Mouse (Mus musculus) cerebellum, adult 9-10 months (tissue): ENCODE measurements around the gene Cyp2e1.
"Not testable (repeated sequence)": the region's sequence is repeated elsewhere in the genome, so short reads cannot be mapped to it uniquely, and the experiment has no call there.

ENCODE experiments used
- DNase-seq: peaks from one replicate; pipeline ENCODE4 v3.0.0; 2022

Gene Cyp2e1

GRCm38 (mm10) chr7:140763447-140764020 lies at the start of gene Cyp2e1:
TSS of gene Cyp2e1 (plus strand) at chr7:140763739.
- no peak for DNase-seq

GRCm38 (mm10) chr7:140717155-140718055 lies 46.1 kb upstream of the Cyp2e1 start:
- DNase-seq = no peak

- no peak for DNase-seq
Measured at GRCm38 (mm10) chr7:140721095-140721494, 42.4 kb upstream of the Cyp2e1 start.

- DNase-seq = no peak
Measured at GRCm38 (mm10) chr7:140725558-140725957, 38.0 kb upstream of the Cyp2e1 start.

GRCm38 (mm10) chr7:140733162-140733561 lies 30.4 kb upstream of the Cyp2e1 start:
- DNase-seq = no peak

GRCm38 (mm10) chr7:140747402-140747801 lies 16.1 kb upstream of the Cyp2e1 start:
- DNase-seq = no peak

GRCm38 (mm10) chr7:140748116-140748826 lies 15.3 kb upstream of the Cyp2e1 start:
- no peak for DNase-seq

- DNase-seq = no peak
Measured at GRCm38 (mm10) chr7:140748827-140749160, 14.7 kb upstream of the Cyp2e1 start.

- no peak for DNase-seq
Measured at GRCm38 (mm10) chr7:140754556-140754955, 9.0 kb upstream of the Cyp2e1 start.

GRCm38 (mm10) chr7:140756151-140756854 lies 7.2 kb upstream of the Cyp2e1 start:
- DNase-seq = no peak

GRCm38 (mm10) chr7:140760647-140761046 lies 2.9 kb upstream of the Cyp2e1 start:
- DNase-seq = no peak

GRCm38 (mm10) chr7:140765391-140765790 lies 1.9 kb downstream of the Cyp2e1 start:
- DNase-seq = not testable (repeated sequence)

- no peak for DNase-seq
Measured at GRCm38 (mm10) chr7:140765888-140766739, 2.6 kb downstream of the Cyp2e1 start.

- no peak for DNase-seq
Measured at GRCm38 (mm10) chr7:140780548-140780947, 17.0 kb downstream of the Cyp2e1 start.

- no peak for DNase-seq
Measured at GRCm38 (mm10) chr7:140787406-140788052, 24.0 kb downstream of the Cyp2e1 start, which contains the start of gene Syce1. TSS of gene Syce1 (minus strand) at chr7:140787852.

- no peak for DNase-seq
Measured at GRCm38 (mm10) chr7:140788053-140788435, 24.5 kb downstream of the Cyp2e1 start.

GRCm38 (mm10) chr7:140793541-140793940 lies 30.0 kb downstream of the Cyp2e1 start:
- DNase-seq = no peak

- no peak for DNase-seq
Measured at GRCm38 (mm10) chr7:140797619-140798018, 34.1 kb downstream of the Cyp2e1 start.

- no peak for DNase-seq
Measured at GRCm38 (mm10) chr7:140798212-140798611, 34.7 kb downstream of the Cyp2e1 start.

GRCm38 (mm10) chr7:140802629-140803028 lies 39.1 kb downstream of the Cyp2e1 start:
- no peak for DNase-seq

- DNase-seq = no peak
Measured at GRCm38 (mm10) chr7:140805704-140806103, 42.2 kb downstream of the Cyp2e1 start.

- DNase-seq = no peak
Measured at GRCm38 (mm10) chr7:140810496-140810895, 47.0 kb downstream of the Cyp2e1 start.
